Mouse (Mus musculus) erythroblast, embryonic 14.5 days (primary cell): Measurements from ENCODE around the gene Slc35f5. TPM values are rescaled to one million over a fixed set of nuclear protein-coding genes. Genes with fewer than 3 reads are reported as not detected.

Source experiments
- H3K27me3 ChIP-seq: 2 replicates; pipeline ENCODE4 v1.6.1; 2012; ENCODE audit warnings: inconsistent platforms; ENCODE audit not compliant: control insufficient read depth
- H3K36me3 ChIP-seq: 2 replicates; pipeline ENCODE4 v1.6.1; 2012; ENCODE audit warnings: mild to moderate bottlenecking, inconsistent platforms; ENCODE audit not compliant: control insufficient read depth
- H3K4me1 ChIP-seq: 2 replicates; pipeline ENCODE4 v1.6.1; 2012; ENCODE audit warnings: inconsistent platforms; ENCODE audit not compliant: control insufficient read depth
- H3K4me3 ChIP-seq: replicated peaks from 2 replicates; pipeline ENCODE3; 2012; ENCODE audit warnings: moderate library complexity, mild to moderate bottlenecking, inconsistent platforms
- H3K9me3 ChIP-seq: 2 replicates; pipeline ENCODE4 v1.6.1; 2012; ENCODE audit warnings: low read length, inconsistent platforms, mixed read lengths; ENCODE audit not compliant: control insufficient read depth
- GATA1 ChIP-seq: IDR thresholded peaks from 2 replicates; pipeline ENCODE4 v1.6.1; 2012; ENCODE audit warnings: low read length, inconsistent platforms, mixed read lengths
- TAL1 ChIP-seq: IDR thresholded peaks from 3 replicates; pipeline ENCODE4 v1.6.1; 2012; ENCODE audit warnings: low read length, inconsistent platforms, mixed read lengths
- polyA plus RNA-seq: library from polyadenylated mRNA; stranded (reverse); fragments of >175 nt; gene quantifications from 2 replicates; pipeline ENCODE4 v1.2.3, GENCODE M21; 2012

Gene Slc35f5
- polyA plus RNA-seq, 1 experiment: not detected

GRCm38 (mm10) chr1:125561206-125561605 is 811 bp downstream of the Slc35f5 start:
- TF ChIP-seq GATA1: no peak
- Histone ChIP-seq H3K4me3 (peak overlapping the region; percentile 72), H3K9me3 (no peaks in the 10 kb centered on the region), H3K4me1 (peaks cover 22% of the 10 kb centered on the region), H3K36me3 (no peaks in the 10 kb centered on the region; the same call in 1 of the 2 replicates), H3K27me3 (no peaks in the 10 kb centered on the region)

GRCm38 (mm10) chr1:125561841-125562240 is 1.4 kb downstream of the Slc35f5 start:
- TF ChIP-seq TAL1 (no peak), GATA1 (no peak)
- no peaks in the 10 kb centered on the region for H3K9me3 ChIP-seq
- H3K4me3 ChIP-seq: peak overlapping the region; percentile 72
- H3K36me3 ChIP-seq: no peaks in the 10 kb centered on the region; the same call in 1 of the 2 replicates
- H3K27me3 ChIP-seq: no peaks in the 10 kb centered on the region
- H3K4me1 ChIP-seq: peaks cover 22% of the 10 kb centered on the region

GRCm38 (mm10) chr1:125568126-125568525 is 7.7 kb downstream of the Slc35f5 start:
- TF ChIP-seq TAL1: no peak
- no peak for TF ChIP-seq GATA1
- no peaks in the 10 kb centered on the region for H3K27me3 ChIP-seq
- no peak overlapping the region for H3K4me3 ChIP-seq
- no peaks in the 10 kb centered on the region for H3K9me3 ChIP-seq
- H3K36me3 ChIP-seq: peaks cover 8% of the 10 kb centered on the region; the same call in 1 of the 2 replicates
- no peaks in the 10 kb centered on the region for H3K4me1 ChIP-seq

GRCm38 (mm10) chr1:125574219-125574618 is 13.8 kb downstream of the Slc35f5 start:
- H3K36me3 ChIP-seq: peaks cover 11% of the 10 kb centered on the region; the same call in 1 of the 2 replicates
- H3K4me3 ChIP-seq: no peak overlapping the region
- H3K27me3 ChIP-seq: no peaks in the 10 kb centered on the region
- no peaks in the 10 kb centered on the region for H3K4me1 ChIP-seq
- H3K9me3 ChIP-seq: no peaks in the 10 kb centered on the region
- TF ChIP-seq TAL1: no peak
- TF ChIP-seq GATA1: no peak

GRCm38 (mm10) chr1:125575458-125576114 is 15.2 kb downstream of the Slc35f5 start:
- Histone ChIP-seq H3K27me3 (no peaks in the 10 kb centered on the region), H3K36me3 (peaks cover 9% of the 10 kb centered on the region; the same call in 1 of the 2 replicates), H3K4me1 (no peaks in the 10 kb centered on the region), H3K4me3 (no peak overlapping the region), H3K9me3 (no peaks in the 10 kb centered on the region)
- TF ChIP-seq TAL1: no peak
- TF ChIP-seq GATA1: no peak

DNA sequence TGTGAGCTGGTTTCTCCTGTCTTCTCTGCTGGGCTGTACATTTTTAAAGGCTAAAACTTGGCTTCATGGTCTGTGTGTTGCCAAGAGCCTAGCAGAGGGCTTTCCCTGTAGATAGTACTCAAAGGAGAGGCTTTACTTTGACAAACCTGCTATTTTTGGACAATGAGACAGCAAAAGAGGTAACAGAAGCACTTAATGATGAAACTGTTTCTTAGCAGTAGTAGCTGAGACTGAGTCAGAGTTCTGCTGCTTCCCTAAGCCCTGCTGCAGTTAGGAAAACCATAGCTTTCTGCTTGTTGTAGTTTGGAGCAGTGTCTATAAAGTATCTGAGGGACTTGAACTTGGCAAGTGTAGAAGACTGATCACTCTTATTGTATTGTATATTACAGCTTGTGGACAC is 16.6 kb downstream of the Slc35f5 start:
- Histone ChIP-seq H3K27me3 (no peaks in the 10 kb centered on the region), H3K36me3 (peaks cover 12% of the 10 kb centered on the region; the same call in 1 of the 2 replicates), H3K4me1 (no peaks in the 10 kb centered on the region), H3K9me3 (no peaks in the 10 kb centered on the region), H3K4me3 (no peak overlapping the region)
- no peak for TF ChIP-seq GATA1
- TF ChIP-seq TAL1: no peak

DNA sequence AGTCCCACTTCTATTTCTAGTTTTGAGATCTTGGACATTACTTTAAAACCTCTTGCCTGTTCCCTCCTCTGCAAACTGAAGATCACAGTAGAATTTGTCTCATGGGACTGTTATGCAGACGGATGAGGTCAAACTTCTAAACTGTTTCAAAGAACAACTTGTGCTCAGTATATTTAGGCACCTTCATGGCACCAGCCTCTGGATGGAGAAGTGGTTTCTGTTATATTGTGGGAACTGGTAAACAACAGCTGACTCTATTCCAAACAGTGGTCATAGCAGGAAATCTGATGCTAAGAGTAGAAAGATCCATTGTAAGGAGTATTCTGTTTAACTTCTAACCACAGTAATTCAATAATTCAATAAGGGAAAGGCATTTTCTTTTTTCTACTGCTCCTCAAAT is 17.7 kb downstream of the Slc35f5 start:
- Histone ChIP-seq H3K4me1 (no peaks in the 10 kb centered on the region), H3K9me3 (no peaks in the 10 kb centered on the region), H3K36me3 (peaks cover 8% of the 10 kb centered on the region; the same call in 1 of the 2 replicates), H3K27me3 (no peaks in the 10 kb centered on the region), H3K4me3 (no peak overlapping the region)
- no peak for TF ChIP-seq TAL1
- no peak for TF ChIP-seq GATA1

DNA sequence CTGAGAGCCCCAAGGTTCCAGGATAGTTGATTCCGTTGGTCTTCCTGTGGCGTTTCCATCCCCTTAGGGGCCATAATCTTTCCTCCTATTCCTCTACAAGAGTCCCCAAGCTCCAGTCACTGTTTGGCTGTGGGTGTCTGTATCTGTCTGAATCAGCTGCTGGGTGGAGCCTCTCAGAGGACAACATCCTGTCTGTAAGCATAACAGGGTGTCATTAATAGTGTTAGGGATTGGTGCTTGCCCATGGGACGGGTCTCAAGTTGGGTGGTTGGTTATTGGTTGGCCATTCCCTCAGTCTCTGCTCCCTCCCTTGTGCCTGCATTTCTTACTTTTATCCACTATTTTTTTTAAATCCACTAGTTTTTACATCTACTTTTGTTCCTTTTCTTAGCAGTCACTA is 20.7 kb downstream of the Slc35f5 start:
- TF ChIP-seq TAL1 (no peak), GATA1 (no peak)
- Histone ChIP-seq H3K4me3 (no peak overlapping the region), H3K36me3 (peaks cover 8% of the 10 kb centered on the region; the same call in 1 of the 2 replicates), H3K4me1 (no peaks in the 10 kb centered on the region), H3K9me3 (no peaks in the 10 kb centered on the region), H3K27me3 (no peaks in the 10 kb centered on the region)

DNA sequence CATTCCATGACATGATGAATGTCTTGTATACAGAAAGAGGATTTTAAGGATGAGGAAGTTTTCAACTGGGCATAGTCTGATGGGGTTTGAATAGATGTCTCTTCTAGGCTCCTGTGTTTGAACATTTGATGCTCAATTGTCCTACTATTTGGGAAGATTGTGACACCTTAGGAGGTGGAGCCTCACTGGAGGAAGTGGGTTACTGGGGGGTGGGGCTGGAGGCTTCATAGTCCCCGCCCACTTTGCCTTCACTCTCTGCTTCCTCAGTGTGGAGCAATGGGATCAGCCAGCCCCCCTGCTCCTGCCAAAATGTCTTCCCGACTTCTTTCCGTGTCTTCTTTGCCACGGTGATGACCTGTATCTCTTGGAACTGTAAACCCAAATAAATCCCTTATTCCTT is 43.2 kb downstream of the Slc35f5 start:
- no peaks in the 10 kb centered on the region for H3K4me1 ChIP-seq
- no peaks in the 10 kb centered on the region for H3K36me3 ChIP-seq
- peaks cover 3% of the 10 kb centered on the region; the same call in 1 of the 2 replicates for H3K9me3 ChIP-seq
- no peak overlapping the region for H3K4me3 ChIP-seq
- TF ChIP-seq TAL1 (no peak), GATA1 (no peak)
- no peaks in the 10 kb centered on the region for H3K27me3 ChIP-seq
